Mouse (Mus musculus): ENCODE results near the gene Hoxa4.

DNA sequence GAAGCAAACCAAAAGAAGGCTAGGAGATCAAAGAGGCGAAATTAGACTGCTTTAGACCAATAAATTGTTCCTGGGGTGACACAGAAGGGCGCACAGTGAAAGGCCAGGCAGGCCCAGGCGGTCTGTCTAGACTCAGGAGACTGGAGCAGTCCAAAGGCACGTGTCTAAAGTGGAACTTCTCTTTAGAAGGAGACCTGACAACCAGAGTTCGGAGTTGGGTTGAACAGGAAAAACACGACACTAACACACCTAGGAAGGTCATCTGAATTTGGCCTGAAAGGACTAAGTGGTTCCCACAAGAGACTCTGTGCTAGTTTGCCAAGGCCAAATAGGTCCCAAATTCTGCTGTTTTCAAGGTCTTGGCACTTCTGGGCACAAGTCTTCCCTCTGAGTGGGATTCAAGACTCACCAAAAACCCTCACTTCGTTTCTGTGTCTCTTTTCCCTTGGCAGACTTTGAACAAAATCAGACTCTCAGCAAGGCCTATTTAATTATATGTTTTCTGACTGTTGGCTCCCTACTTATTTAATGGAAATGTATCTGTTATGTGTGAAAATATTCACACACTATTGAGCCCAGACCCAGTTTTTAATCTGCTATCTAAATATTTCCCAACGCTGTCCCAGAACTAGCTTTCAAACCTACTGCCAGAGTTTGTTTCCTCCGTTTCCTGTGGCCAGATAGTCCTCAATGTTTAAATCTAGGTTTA is 27.8 kb upstream of the Hoxa4 start:
- TF ChIP-seq CTCF (IDR thresholded peaks at IDR 0.05; ENCODE audit: insufficient read depth, low read depth, low read length) (no peak), POLR2A (IDR thresholded peaks at IDR 0.05; ENCODE audit: insufficient read depth, low read depth, low read length) (no peak)

Data from olfactory bulb, adult 2 months (tissue).